Mouse (Mus musculus): Measurements from ENCODE around the gene Cdh20.

The Cdh20 gene

GRCm38 (mm10) chr1:104768371-104769249 lies at the start of gene Cdh20:
Gene Cdh20 (plus strand): TSS chr1:104768529.
- peak; percentile 11 for DNase-seq

- DNase-seq: no peak
Observed at GRCm38 (mm10) chr1:104746816-104747215, 21.5 kb upstream of the Cdh20 start.

- DNase-seq: no peak
Observed at GRCm38 (mm10) chr1:104747438-104747837, 20.9 kb upstream of the Cdh20 start.

- DNase-seq: no peak
Observed at GRCm38 (mm10) chr1:104754483-104754882, 13.8 kb upstream of the Cdh20 start.

- DNase-seq: no peak
Observed at GRCm38 (mm10) chr1:104755896-104756295, 12.4 kb upstream of the Cdh20 start.

- peak; percentile 6 for DNase-seq
Observed at GRCm38 (mm10) chr1:104769250-104769607, 900 bp downstream of the Cdh20 start.

- no peak for DNase-seq
Observed at GRCm38 (mm10) chr1:104771937-104772336, 3.6 kb downstream of the Cdh20 start.

- no peak for DNase-seq
Observed at GRCm38 (mm10) chr1:104773207-104773606, 4.9 kb downstream of the Cdh20 start.

GRCm38 (mm10) chr1:104793488-104793887 lies 25.2 kb downstream of the Cdh20 start:
- no peak for DNase-seq

- no peak for DNase-seq
Observed at GRCm38 (mm10) chr1:104796146-104796545, 27.8 kb downstream of the Cdh20 start.

- DNase-seq: no peak
Observed at GRCm38 (mm10) chr1:104797139-104797538, 28.8 kb downstream of the Cdh20 start.

- no peak for DNase-seq
Observed at GRCm38 (mm10) chr1:104804746-104805145, 36.4 kb downstream of the Cdh20 start.

GRCm38 (mm10) chr1:104807214-104807613 lies 38.9 kb downstream of the Cdh20 start:
- DNase-seq: no peak

- DNase-seq: no peak
Observed at GRCm38 (mm10) chr1:104817510-104817909, 49.2 kb downstream of the Cdh20 start.

GRCm38 (mm10) chr1:104828106-104828505 lies 59.8 kb downstream of the Cdh20 start:
- DNase-seq: peak; percentile 13

- DNase-seq: no peak
Observed at GRCm38 (mm10) chr1:104838206-104838915, 70.0 kb downstream of the Cdh20 start.

- DNase-seq: no peak
Observed at GRCm38 (mm10) chr1:104839051-104839450, 70.7 kb downstream of the Cdh20 start.

- DNase-seq: no peak
Observed at GRCm38 (mm10) chr1:104848256-104848919, 80.1 kb downstream of the Cdh20 start.

GRCm38 (mm10) chr1:104848920-104849272 lies 80.6 kb downstream of the Cdh20 start:
- no peak for DNase-seq

- DNase-seq: no peak
Observed at GRCm38 (mm10) chr1:104877384-104877783, 109.1 kb downstream of the Cdh20 start.

- DNase-seq: no peak
Observed at GRCm38 (mm10) chr1:104901815-104902214, 133.5 kb downstream of the Cdh20 start.

- DNase-seq: no peak
Observed at GRCm38 (mm10) chr1:104903409-104903808, 135.1 kb downstream of the Cdh20 start.

- DNase-seq: no peak
Observed at GRCm38 (mm10) chr1:104912407-104912806, 144.1 kb downstream of the Cdh20 start.

GRCm38 (mm10) chr1:104916507-104916906 lies 148.2 kb downstream of the Cdh20 start:
- DNase-seq: no peak

All from kidney, postnatal 10 days (tissue).